Mouse (Mus musculus) hematopoietic stem cell, adult 5-6 weeks (primary cell): ENCODE data around the gene Lbp. TPM values are rescaled to one million over a fixed set of nuclear protein-coding genes. Genes with fewer than 3 reads are reported as not detected.

Experiments
- ATAC-seq, 2 experiments: fragments of 125-278 bp in 1 of 2; replicated peaks in 1 of 2; 2 replicates each; pipeline ENCODE4 v1.8.0; 2016 to 2017; ENCODE audit warnings: inconsistent platforms in 2 of 2, mild to moderate bottlenecking in 2 of 2, moderate number of reproducible peaks in 2 of 2, low read depth in 1 of 2, moderate TSS enrichment in 1 of 2; ENCODE audit not compliant: low FRiP score in 2 of 2, poor library complexity in 2 of 2, severe bottlenecking in 2 of 2, insufficient read depth in 1 of 2, low TSS enrichment in 1 of 2
- total RNA-seq: library from RNA; stranded (forward); fragments of 172-1452, 232-1000 nt; gene quantifications from 2 replicates; pipeline ENCODE4 v1.2.3, GENCODE M21; 2017

Gene Lbp
- total RNA-seq, 1 experiment from 2014 or later, result 43.5 TPM

- no peak for ATAC-seq
Observed at GRCm38 (mm10) chr2:158299203-158299602, 7.1 kb upstream of the Lbp start.

DNA sequence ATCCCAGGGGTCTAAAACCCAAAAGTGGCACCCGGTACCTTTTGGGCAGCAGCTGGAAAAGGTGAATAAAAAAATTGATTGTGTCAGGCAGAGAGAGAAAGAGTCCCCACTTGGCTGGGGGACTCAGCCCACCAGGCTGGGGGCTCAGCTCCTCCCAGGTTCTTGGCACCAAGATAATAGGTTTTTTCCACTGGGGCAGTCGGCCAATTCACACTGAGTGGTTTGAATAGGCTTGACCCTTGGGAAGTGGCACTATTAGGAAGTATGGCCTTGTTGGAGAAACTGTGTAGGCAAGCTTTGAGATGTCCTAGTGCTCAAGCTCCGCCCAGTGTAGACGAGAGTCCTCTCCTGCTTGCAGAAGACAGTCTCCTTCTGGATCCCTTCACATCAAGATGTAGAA is 6.6 kb upstream of the Lbp start:
- no peak for ATAC-seq

GRCm38 (mm10) chr2:158302807-158303206 is 3.5 kb upstream of the Lbp start:
- ATAC-seq, result no peak

- peak in 1 of 2 experiments; percentile 44; a peak in 3 of 4 replicates for ATAC-seq
Observed at GRCm38 (mm10) chr2:158306696-158307049, 380 bp downstream of the Lbp start.

- ATAC-seq, result no peak
Observed at GRCm38 (mm10) chr2:158308276-158308675, 2.0 kb downstream of the Lbp start.

DNA sequence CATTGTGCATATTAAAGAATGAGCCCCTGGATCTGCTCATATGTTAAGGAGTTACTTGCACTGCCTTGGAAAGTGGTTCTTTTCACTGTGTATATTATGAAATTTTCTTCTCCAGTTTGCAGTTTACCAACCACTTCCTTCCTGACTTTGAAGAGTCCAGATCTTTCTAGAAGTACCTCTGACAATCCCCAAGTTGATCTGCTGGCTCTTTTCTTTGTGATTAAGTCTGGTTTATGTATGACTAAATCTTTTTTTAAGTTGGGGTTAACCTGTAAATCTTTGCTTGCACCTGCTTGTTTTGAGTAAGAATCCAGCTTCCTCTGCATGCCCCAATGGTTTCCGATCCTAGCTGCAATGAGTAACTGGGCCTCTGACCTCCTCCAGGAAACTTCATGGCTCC is 6.8 kb downstream of the Lbp start:
- peak; percentile 18 to 30; a peak in 2 of 4 replicates for ATAC-seq

DNA sequence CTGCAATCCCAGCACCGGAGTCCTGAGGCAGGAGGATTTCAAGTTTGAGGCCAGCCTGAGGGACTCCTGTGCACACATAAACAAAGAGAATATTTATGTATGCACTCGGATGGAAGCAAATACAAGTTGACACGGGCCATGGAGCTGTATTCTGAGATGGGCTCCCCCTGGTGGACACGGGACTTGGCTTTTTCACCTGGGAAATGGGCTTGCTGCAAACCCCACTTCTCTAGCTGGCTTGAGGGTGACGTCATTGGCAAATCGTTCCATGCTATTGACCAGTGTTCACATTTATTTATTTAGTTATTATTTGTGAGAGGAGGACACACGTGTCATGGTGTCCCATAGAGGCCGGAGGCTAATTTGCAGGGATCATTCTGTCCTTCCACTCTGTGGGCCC is 10.1 kb downstream of the Lbp start:
- ATAC-seq, result no peak

DNA sequence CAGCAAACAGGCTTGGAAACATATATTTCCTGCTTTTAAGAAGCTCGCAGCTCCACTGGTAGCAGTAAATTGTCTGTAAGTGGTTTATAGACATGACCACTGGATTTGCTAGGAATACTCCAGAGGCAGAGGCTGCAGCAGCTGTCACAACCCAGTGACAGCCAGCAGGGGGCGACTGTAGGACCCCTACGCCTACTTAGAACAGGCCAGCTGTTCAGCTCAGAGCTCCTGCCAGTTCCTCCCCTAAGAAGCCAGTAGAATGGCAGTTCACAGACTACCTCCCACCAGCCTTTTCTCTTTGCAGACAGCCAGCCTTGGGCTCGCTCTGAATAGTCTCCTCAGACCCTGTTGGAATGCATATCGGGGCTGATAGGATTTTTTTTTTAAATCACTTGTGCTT is 10.7 kb downstream of the Lbp start:
- peak; percentile 67; a peak in 3 of 4 replicates for ATAC-seq

GRCm38 (mm10) chr2:158321596-158321995 is 15.3 kb downstream of the Lbp start:
- ATAC-seq, result no peak

- ATAC-seq, result peak; percentile 25 to 46; a peak in 2 of 4 replicates
Observed at GRCm38 (mm10) chr2:158322845-158323244, 16.6 kb downstream of the Lbp start.

DNA sequence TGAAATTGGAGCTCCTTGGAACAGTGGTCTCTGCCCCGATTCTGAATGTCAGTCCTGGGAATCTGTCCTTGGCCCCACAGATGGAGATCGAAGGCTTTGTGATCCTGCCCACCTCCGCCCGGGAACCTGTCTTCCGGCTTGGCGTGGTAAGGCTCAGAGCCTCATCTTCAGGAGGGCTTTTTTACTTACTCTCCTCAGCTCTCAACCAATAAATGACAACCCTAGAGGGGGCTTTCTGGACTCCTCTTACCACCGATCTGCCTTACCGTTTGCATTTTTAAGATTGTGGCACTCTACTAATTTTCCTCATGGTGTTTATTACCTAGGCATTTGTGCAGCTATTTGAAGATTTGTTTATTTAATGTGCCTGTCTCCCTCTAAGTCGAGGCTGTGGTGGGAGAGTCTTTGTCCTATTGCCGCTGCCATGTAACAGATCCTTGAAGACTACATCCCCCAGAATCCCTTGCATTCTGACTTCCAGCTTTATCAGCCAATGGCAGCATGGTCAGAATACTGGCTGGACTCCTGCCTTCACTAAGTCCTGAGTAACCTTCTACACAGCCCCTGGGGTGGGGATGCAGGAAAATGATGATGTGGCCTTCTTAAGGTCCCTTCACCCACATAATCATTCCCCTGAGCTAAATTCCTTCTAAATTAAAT is 18.4 kb downstream of the Lbp start:
- no peak for ATAC-seq

- ATAC-seq, result no peak
Observed at GRCm38 (mm10) chr2:158325609-158326008, 19.3 kb downstream of the Lbp start.

DNA sequence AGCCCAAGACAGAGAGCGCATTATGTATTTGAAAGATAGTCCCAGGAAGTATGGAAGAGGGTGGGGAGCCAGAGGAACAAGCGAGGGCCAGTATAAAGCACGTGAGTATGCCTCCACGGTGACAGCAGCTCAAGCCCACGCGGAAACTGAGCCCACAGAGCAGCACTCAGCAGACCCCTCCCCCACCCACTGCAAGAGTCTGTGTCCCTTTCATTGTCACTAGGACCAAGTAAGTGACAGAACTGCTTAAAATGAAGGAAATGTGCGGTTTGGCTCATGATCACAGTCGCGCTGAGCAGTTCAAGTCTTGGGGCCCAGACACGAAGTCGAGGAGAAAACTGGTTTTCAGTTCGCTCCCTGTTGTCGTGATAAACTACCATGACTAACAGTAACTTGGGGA is 28.1 kb downstream of the Lbp start:
- no peak for ATAC-seq

DNA sequence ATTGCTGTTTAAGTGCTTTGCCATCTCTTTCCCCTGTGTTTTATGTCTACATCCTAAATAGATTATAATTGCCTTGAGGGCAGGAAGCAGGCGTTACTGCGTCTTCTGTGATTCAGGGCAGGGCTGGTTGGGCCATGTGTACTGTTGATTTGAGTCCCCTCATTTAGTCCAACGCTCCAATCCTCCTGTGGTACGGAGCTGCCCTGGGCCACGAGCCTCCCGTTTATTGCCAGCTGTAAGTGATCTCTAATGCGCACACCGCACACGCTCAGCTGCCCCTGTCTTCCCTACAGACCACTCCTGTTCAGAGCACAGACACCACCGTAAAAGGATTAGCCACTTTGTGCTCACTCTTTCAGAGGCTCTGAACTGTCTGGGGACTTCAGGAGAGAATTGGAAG is 31.4 kb downstream of the Lbp start:
- ATAC-seq, result no peak

DNA sequence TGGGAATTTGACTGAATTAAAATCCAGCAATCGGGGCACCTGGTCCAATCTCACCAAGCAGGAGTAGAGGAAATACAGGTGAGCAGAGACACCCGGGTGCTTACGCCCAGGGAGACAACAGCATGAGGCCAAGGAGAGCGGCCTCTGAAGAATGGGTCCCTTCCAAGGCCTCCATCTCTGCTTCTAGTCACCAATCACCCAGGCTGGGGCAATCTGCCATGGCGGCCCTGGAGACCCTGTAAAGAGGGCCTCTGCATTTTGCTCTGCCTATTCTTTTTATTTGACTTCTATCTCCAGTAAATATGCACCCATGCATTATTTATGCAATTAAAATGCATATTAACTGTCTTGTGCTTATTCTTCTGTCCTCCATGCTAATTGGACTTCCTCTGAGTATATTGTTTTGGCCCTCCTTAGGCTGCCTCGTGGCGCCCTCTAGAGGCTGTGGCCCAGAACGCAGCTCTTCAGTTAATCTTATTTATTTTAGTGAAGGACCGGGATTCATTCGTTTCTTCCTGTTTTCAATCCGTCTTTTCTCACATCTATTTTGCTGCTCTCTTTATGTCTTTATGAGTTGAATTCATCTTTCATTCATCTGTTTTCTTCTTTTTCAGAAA is 33.8 kb downstream of the Lbp start:
- ATAC-seq, result peak in 1 of 2 experiments; percentile 73; a peak in 1 of 4 replicates

DNA sequence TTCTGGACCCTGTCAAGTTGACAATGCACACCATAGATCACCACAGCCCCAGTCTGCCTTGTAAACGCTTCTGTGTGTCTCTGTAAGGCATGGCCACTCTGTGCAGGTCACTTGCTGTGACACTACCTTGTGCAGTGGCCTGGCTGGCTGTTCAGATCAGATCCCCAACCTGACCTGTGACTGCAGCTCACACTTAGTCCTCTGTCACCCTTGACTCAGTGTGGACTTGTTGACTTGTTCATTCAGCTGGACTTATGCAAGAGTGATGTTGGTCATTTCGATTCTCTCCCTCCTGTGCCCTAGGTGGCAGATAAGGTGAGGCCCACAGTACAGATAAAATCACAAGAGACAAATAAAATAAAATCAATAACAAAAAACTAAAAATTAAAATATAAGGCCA is 35.0 kb downstream of the Lbp start:
- no peak for ATAC-seq

DNA sequence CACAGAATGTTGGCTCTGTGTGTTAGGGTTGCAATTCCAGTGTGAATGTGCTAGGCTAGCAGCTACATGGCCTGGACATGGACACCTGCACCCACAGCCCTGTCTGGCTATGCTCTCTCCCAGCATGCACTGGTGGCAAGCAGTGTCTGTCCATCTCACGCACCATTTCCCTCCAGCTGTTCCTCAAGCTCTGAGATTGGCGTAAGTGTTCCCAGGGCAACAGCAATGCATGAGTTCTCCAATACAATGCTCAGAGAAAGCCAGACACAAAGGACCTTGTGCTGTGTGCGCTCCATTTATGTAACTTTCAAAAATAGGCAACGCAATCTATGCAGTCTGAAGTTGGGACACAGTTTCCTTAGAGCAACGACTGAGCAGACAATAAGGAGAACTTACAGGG is 37.2 kb downstream of the Lbp start:
- peak in 1 of 2 experiments; percentile 54; a peak in 2 of 4 replicates for ATAC-seq

DNA sequence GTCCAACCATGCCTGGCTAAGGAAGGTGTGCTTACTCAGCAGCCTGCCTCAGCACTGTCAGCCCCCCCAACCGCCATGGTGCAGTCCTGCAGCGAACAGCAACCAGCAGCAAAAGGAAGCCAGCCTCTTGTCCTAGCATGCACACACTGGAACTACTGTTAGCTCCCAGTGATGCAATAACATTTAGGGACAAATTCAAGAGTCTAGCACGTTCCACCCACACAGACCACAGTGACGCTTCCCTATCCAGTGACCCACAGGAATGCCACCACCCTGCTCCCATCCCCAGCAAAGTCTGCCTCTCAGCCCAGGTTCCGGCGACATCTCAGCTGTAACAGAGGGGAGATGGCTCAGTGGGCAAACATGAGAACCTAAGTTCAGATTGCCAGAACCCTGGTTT is 40.2 kb downstream of the Lbp start:
- no peak for ATAC-seq

DNA sequence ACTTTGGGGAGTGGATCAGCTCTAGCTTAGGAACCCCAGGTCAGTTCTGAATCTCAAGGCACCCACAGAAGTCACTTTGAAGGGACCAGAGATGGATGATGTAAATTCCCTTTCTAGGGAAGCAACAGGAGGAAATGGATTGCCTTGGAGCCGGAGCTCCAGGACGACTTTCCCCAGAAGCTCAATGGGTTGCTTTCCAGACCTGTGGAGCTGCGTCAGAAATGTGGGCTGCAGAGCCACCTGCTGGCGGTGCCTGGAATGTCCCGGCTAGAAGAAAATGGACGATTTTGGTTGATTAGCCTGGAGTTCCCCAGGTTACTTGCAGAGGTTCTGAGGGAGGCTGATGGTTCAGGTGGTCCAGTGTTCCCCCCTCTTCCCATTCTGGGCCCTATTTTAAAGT is 41.6 kb downstream of the Lbp start:
- peak; percentile 59 to 76; a peak in 3 of 4 replicates for ATAC-seq
